Mouse (Mus musculus) liver, embryonic 14.5 days (tissue): ENCODE measurements around the gene Cdx2. TPM values are rescaled to one million over a fixed set of nuclear protein-coding genes. Genes with fewer than 3 reads are reported as not detected.

Experiments used
- ATAC-seq: fragments of 200-750 bp; cut with Nextera tagmentation; 2 replicates; pipeline ENCODE4 v1.8.0; 2017; ENCODE audit warnings: moderate number of reproducible peaks, mild to moderate bottlenecking, moderate library complexity; ENCODE audit not compliant: insufficient read depth
- DNase-seq, 3 experiments: peaks; one replicate each; pipeline ENCODE4 v3.0.0-alpha.2; 2012 to 2013; ENCODE audit warnings: low read depth in 3 of 3, low spot score in 3 of 3
- H3K27ac ChIP-seq: fragments of 300-500 bp; sonication (generic); 2 replicates; pipeline ENCODE4 v1.5.1; 2014; ENCODE audit warnings: moderate library complexity, mild to moderate bottlenecking, control low read depth, inconsistent platforms
- H3K27me3 ChIP-seq: fragments of 300-500 bp; sonication (generic); 2 replicates; pipeline ENCODE4 v1.6.1; 2014; ENCODE audit warnings: mild to moderate bottlenecking, low read length, moderate library complexity; ENCODE audit not compliant: control insufficient read depth, insufficient read depth
- H3K36me3 ChIP-seq: fragments of 300-500 bp; sonication (generic); replicated peaks from 2 replicates; pipeline ENCODE4 v1.6.1; 2014; ENCODE audit warnings: low read depth; ENCODE audit not compliant: control insufficient read depth, insufficient read depth
- H3K4me1 ChIP-seq, 2 experiments: fragments of 200-500 bp in 1 of 2; fragments of 300-500 bp in 1 of 2; sonication (generic) in 1 of 2; replicated peaks; 2 replicates each; pipeline ENCODE4 v1.6.1; 2012 to 2014; ENCODE audit warnings: antibody characterized with exemption in 1 of 2, inconsistent platforms in 1 of 2, low read length in 1 of 2; ENCODE audit not compliant: control insufficient read depth in 2 of 2, insufficient read depth in 2 of 2
- H3K4me2 ChIP-seq: fragments of 300-500 bp; sonication (generic); 2 replicates; pipeline ENCODE4 v1.6.1; 2014; ENCODE audit warnings: low read depth, mild to moderate bottlenecking, control low read depth, moderate library complexity
- H3K4me3 ChIP-seq, 2 experiments: fragments of 200-500 bp in 1 of 2; fragments of 300-500 bp in 1 of 2; sonication (generic) in 1 of 2; 2 replicates each; pipeline ENCODE4 v1.5.1; 2012 to 2014; ENCODE audit warnings: low read depth in 2 of 2, low read length in 2 of 2, mild to moderate bottlenecking in 2 of 2, control low read depth in 1 of 2, inconsistent platforms in 1 of 2, moderate library complexity in 1 of 2; ENCODE audit not compliant: insufficient read depth in 1 of 2
- H3K9ac ChIP-seq: fragments of 300-500 bp; sonication (generic); replicated peaks from 2 replicates; pipeline ENCODE4 v1.6.1; 2014; ENCODE audit warnings: mild to moderate bottlenecking, control low read depth, moderate library complexity
- H3K9me3 ChIP-seq: fragments of 300-500 bp; sonication (generic); 2 replicates; pipeline ENCODE4 v1.6.1; 2016; ENCODE audit warnings: low read length, mixed read lengths; ENCODE audit not compliant: control insufficient read depth
- CTCF ChIP-seq: IDR thresholded peaks from 2 replicates; pipeline ENCODE4 v1.5.1; 2016; ENCODE audit warnings: antibody characterized with exemption, low read depth, control low read depth
- EP300 ChIP-seq: IDR thresholded peaks from 2 replicates; pipeline ENCODE4 v1.6.1; 2016; ENCODE audit warnings: antibody characterized with exemption, low read depth
- WGBS: fragments of 180-500 bp; shearing (Covaris S2); extraction: QIAGEN DNeasy Blood & Tissue Kit; methylation state at CpG from one replicate; pipeline ENCODE4 v1.1.7; 2014; ENCODE audit not compliant: insufficient replicate concordance; 5-methylcytosine and 5-hydroxymethylcytosine counted together
- polyA plus RNA-seq, 2 experiments: library from polyadenylated mRNA; depleted of rRNA in 1 of 2; stranded (reverse) in 1 of 2; unstranded in 1 of 2; fragments of >200 nt; fragmentation: Nextera tagmentation in 1 of 2; extraction: Ambion mirVana in 1 of 2; gene quantifications; 2 replicates each; pipeline versions ENCODE4 v1.2.1 to v1.2.3; 2012 to 2014

The Cdx2 gene
- polyA plus RNA-seq, 2 experiments, result not detected

GRCm38 (mm10) chr5:147317321-147317720 lies 10.3 kb upstream of the Cdx2 start:
- Histone ChIP-seq H3K4me2 (no peak overlapping the region), H3K9ac (no peak overlapping the region), H3K27ac (no peak overlapping the region), H3K27me3 (peaks cover 51% of the 10 kb centered on the region), H3K4me3 (no peak overlapping the region), H3K9me3 (no peaks in the 10 kb centered on the region), H3K36me3 (no peaks in the 10 kb centered on the region), H3K4me1 (no peaks in the 10 kb centered on the region)
- TF ChIP-seq EP300 (no peak), CTCF (no peak)
- WGBS, result 5% methylated on average over 7 of the region's 7 CpGs
- DNase-seq (no peak), ATAC-seq (no peak)

- H3K9ac ChIP-seq, result no peak overlapping the region
- no peak overlapping the region for H3K27ac ChIP-seq
- no peaks in the 10 kb centered on the region for H3K4me1 ChIP-seq
- H3K9me3 ChIP-seq, result no peaks in the 10 kb centered on the region
- WGBS, result 2% methylated on average over 25 of the region's 25 CpGs
- H3K4me2 ChIP-seq, result no peak overlapping the region
- H3K4me3 ChIP-seq, result no peak overlapping the region
- no peak for TF ChIP-seq EP300
- TF ChIP-seq CTCF, result no peak
- no peaks in the 10 kb centered on the region for H3K36me3 ChIP-seq
- DNase-seq (no peak), ATAC-seq (no peak)
- H3K27me3 ChIP-seq, result peaks cover 68% of the 10 kb centered on the region
Observed at GRCm38 (mm10) chr5:147315432-147316075, 8.5 kb upstream of the Cdx2 start.

GRCm38 (mm10) chr5:147314646-147315431 lies 7.8 kb upstream of the Cdx2 start:
- Histone ChIP-seq H3K27me3 (peaks cover 75% of the 10 kb centered on the region), H3K9me3 (no peaks in the 10 kb centered on the region), H3K27ac (no peak overlapping the region), H3K9ac (no peak overlapping the region), H3K4me3 (no peak overlapping the region), H3K4me2 (no peak overlapping the region), H3K36me3 (no peaks in the 10 kb centered on the region), H3K4me1 (no peaks in the 10 kb centered on the region)
- no peak for TF ChIP-seq EP300
- TF ChIP-seq CTCF, result no peak
- 3% methylated on average over 39 of the region's 39 CpGs for WGBS
- ATAC-seq (no peak), DNase-seq (no peak)

- Histone ChIP-seq H3K9ac (no peak overlapping the region), H3K27ac (no peak overlapping the region), H3K27me3 (peaks cover 91% of the 10 kb centered on the region), H3K4me3 (no peak overlapping the region), H3K9me3 (no peaks in the 10 kb centered on the region), H3K4me2 (no peak overlapping the region), H3K4me1 (no peaks in the 10 kb centered on the region), H3K36me3 (no peaks in the 10 kb centered on the region)
- DNase-seq (no peak), ATAC-seq (no peak)
- no peak for TF ChIP-seq EP300
- TF ChIP-seq CTCF, result no peak
- WGBS, result 5% methylated on average over 27 of the region's 27 CpGs
Observed at GRCm38 (mm10) chr5:147312830-147313685, 6.0 kb upstream of the Cdx2 start.

GRCm38 (mm10) chr5:147309786-147310185 lies 2.7 kb upstream of the Cdx2 start:
- H3K4me3 ChIP-seq, result no peak overlapping the region
- H3K9ac ChIP-seq, result no peak overlapping the region
- DNase-seq, result no peak
- no peaks in the 10 kb centered on the region for H3K4me1 ChIP-seq
- no peak for ATAC-seq
- TF ChIP-seq EP300 (no peak), CTCF (no peak)
- no peak overlapping the region for H3K4me2 ChIP-seq
- H3K27me3 ChIP-seq, result peaks cover 98% of the 10 kb centered on the region
- WGBS, result 0% methylated on average over 2 of the region's 2 CpGs
- H3K27ac ChIP-seq, result no peak overlapping the region
- H3K36me3 ChIP-seq, result no peaks in the 10 kb centered on the region
- H3K9me3 ChIP-seq, result no peaks in the 10 kb centered on the region
